Mouse (Mus musculus) midbrain, embryonic 15.5 days (tissue): ENCODE data around the gene Gm43951. TPM values are rescaled to one million over a fixed set of nuclear protein-coding genes. Genes with fewer than 3 reads are reported as not detected.

ENCODE experiments used
- ATAC-seq: fragments of 200-750 bp; cut with Nextera tagmentation; replicated peaks from 2 replicates; pipeline ENCODE4 v1.8.0; 2017; ENCODE audit warnings: moderate TSS enrichment
- H3K27ac ChIP-seq: fragments of 300-500 bp; sonication (generic); 2 replicates; pipeline ENCODE4 v1.5.1; 2015; ENCODE audit warnings: mild to moderate bottlenecking, inconsistent platforms
- H3K27me3 ChIP-seq: fragments of 300-500 bp; sonication (generic); replicated peaks from 2 replicates; pipeline ENCODE4 v1.6.1; 2015; ENCODE audit warnings: inconsistent platforms
- H3K36me3 ChIP-seq: fragments of 300-500 bp; sonication (generic); replicated peaks from 2 replicates; pipeline ENCODE4 v1.6.1; 2015; ENCODE audit warnings: inconsistent platforms
- H3K4me1 ChIP-seq: fragments of 300-500 bp; sonication (generic); 2 replicates; pipeline ENCODE4 v1.6.1; 2015; ENCODE audit warnings: inconsistent platforms
- H3K4me2 ChIP-seq: fragments of 300-500 bp; sonication (generic); 2 replicates; pipeline ENCODE4 v1.6.1; 2015; ENCODE audit warnings: inconsistent platforms, mild to moderate bottlenecking, moderate library complexity
- H3K4me3 ChIP-seq: fragments of 300-500 bp; sonication (generic); 2 replicates; pipeline ENCODE4 v1.5.1; 2015; ENCODE audit warnings: mild to moderate bottlenecking, inconsistent platforms
- H3K9ac ChIP-seq: fragments of 300-500 bp; sonication (generic); 2 replicates; pipeline ENCODE4 v1.6.1; 2015; ENCODE audit warnings: mild to moderate bottlenecking, inconsistent platforms
- H3K9me3 ChIP-seq: fragments of 300-500 bp; sonication (generic); 2 replicates; pipeline ENCODE4 v1.6.1; 2016; ENCODE audit warnings: inconsistent platforms
- WGBS: fragments of 180-500 bp; shearing (Covaris S2); methylation state at CpG from one replicate; pipeline ENCODE4 v1.1.7; 2015; ENCODE audit warnings: mixed read lengths; 5-methylcytosine and 5-hydroxymethylcytosine counted together
- polyA plus RNA-seq: library from polyadenylated mRNA; unstranded; fragments of >200 nt; fragmentation: Nextera tagmentation; extraction: Ambion mirVana; gene quantifications from 2 replicates; pipeline ENCODE4 v1.2.1, GENCODE M21; 2015

Gene Gm43951
- polyA plus RNA-seq = 1.8 and 1.9 TPM in 2 replicates

DNA sequence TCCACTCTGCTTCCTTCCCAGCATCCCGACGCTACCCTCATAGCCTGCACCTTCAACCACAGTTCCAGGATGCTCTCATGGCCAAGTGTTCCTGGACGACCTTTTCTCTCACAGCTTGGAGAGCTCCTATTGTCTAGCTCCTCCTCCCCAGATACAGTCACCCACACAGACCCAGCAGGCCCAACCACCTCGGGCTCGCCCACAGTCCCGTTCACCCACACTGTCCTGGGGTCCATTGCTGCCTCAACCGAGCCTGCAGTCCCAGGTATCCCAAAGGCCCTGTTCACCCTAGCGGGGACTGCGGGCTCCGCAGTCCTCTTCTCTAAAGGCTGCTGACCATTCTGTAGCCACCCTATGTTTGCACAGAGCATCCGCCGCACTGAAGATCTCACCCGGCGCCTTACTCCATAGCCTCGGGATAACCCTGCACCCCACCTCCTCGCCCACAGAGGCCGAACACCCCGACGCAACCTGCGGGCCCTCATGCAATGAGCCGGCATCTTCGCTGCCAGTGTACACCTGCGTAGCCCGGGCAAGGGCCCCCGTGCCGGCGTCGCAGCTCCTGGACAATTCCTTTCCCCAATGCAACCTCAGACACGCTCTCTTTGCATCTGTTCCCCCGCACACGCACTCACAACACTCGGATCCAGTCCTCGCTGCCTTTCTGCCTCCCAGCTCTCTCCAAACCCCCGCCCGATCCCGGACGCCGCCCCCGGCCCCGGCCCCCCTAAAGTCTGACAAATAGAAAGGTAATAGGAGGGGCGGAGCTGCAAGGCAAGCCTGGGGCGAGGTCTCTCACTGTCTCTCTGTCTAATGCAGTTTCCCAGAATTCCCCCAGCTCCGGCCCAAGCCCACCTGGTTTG, at the start of gene Gm43951:
TSS of gene Gm43951 (minus strand) at position 500 of the 863 bp plus-strand sequence.
- peak within 1 kb of the TSS; percentile 68 for H3K4me3 ChIP-seq
- peak within 1 kb of the TSS; percentile 76 for H3K27ac ChIP-seq
- H3K27me3 ChIP-seq = no peaks in the 10 kb centered on the region
- H3K4me2 ChIP-seq = peak within 1 kb of the TSS; percentile 76
- H3K9ac ChIP-seq = peak within 1 kb of the TSS; percentile 80
- H3K9me3 ChIP-seq = no peaks in the 10 kb centered on the region
- WGBS = under 1% methylated on average over 43 of the region's 43 CpGs
- H3K36me3 ChIP-seq = peaks cover 16% of the 10 kb centered on the region
- peaks cover 30% of the 10 kb centered on the region for H3K4me1 ChIP-seq
- peak; percentile 70 for ATAC-seq

DNA sequence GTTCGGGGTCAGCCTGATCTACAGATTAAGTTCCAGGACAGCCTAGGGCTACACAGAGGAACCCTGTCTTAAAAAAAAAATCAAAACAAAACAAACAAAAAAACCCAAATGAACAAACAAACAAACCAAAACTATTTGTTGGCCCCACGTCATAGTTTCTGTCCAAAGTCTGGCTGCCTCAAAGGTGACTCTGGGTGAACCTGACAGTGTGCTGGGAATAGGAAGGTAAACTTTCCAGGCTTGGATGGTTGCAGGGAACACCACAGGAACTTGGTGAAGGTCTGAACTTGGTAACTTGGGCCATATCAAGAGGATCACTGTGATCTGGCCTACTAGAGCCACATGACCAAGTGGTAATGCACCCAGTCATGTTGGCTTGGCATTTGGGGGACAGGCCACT, 49.8 kb upstream of the Gm43951 start:
- Histone ChIP-seq H3K4me3 (no peak overlapping the region), H3K4me1 (no peaks in the 10 kb centered on the region), H3K27ac (no peak overlapping the region), H3K36me3 (no peaks in the 10 kb centered on the region), H3K4me2 (no peak overlapping the region), H3K9me3 (no peaks in the 10 kb centered on the region), H3K9ac (no peak overlapping the region), H3K27me3 (no peaks in the 10 kb centered on the region)
- ATAC-seq = no peak
- WGBS = 80% methylated on average over 2 of the region's 2 CpGs

DNA sequence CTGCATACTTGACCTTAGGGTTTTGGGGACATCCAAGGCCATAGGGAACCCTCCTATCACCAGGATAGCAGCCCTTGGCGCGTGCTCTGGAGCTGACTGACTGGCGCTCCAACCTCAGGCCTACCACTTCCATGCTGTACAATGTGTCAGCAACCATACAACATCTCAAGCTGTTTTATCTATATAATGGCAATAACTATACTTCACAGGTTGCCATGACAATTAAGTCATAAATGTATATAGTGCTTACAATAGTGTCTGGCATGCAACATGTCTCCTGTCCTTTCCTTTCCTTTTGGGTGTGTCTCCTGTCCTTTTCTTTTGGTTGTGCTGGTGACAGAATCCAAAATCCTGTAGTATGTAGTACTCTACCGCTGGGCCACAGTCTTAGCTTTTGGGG, 49.0 kb upstream of the Gm43951 start:
- ATAC-seq = no peak
- WGBS = 91% methylated on average over 4 of the region's 4 CpGs
- no peak overlapping the region for H3K9ac ChIP-seq

DNA sequence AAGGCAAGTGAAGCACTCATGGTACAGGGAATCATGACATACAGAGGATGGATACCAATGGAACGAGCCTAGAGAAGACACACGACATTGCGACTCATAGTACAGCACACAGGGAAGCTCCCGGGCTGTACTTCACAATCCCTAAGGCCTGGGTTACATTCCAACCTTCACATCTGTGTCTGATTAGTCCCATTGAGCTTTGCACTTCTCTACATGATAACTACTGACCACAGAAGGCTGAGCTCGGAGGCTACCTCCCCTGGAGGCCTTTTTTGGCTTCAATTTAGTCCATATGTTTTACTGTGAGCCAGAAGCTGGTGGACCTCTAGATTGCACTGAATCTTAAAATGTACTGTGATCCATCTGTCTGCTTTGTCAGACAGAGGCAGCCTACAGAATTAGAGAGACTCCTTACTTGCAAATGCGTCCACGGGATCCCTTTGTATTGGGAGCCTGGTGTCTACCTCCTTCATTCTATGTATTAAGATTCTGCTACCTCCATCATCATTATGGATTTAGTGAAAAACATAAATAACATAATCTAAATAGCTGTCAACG, 38.6 kb upstream of the Gm43951 start:
- no peaks in the 10 kb centered on the region for H3K9me3 ChIP-seq
- no peak overlapping the region for H3K4me3 ChIP-seq
- WGBS = 80% methylated on average over 8 of the region's 8 CpGs
- H3K4me1 ChIP-seq = no peaks in the 10 kb centered on the region
- H3K27ac ChIP-seq = no peak overlapping the region
- no peak for ATAC-seq
- no peak overlapping the region for H3K9ac ChIP-seq
- H3K36me3 ChIP-seq = no peaks in the 10 kb centered on the region
- H3K4me2 ChIP-seq = no peak overlapping the region
- no peaks in the 10 kb centered on the region for H3K27me3 ChIP-seq

More for the DNA sequence above, 49.0 kb upstream of the Gm43951 start:
- no peaks in the 10 kb centered on the region for H3K4me1 ChIP-seq
- H3K27me3 ChIP-seq = no peaks in the 10 kb centered on the region
- H3K4me2 ChIP-seq = no peak overlapping the region
- no peaks in the 10 kb centered on the region for H3K36me3 ChIP-seq
- no peaks in the 10 kb centered on the region for H3K9me3 ChIP-seq
- no peak overlapping the region for H3K27ac ChIP-seq
- H3K4me3 ChIP-seq = no peak overlapping the region

DNA sequence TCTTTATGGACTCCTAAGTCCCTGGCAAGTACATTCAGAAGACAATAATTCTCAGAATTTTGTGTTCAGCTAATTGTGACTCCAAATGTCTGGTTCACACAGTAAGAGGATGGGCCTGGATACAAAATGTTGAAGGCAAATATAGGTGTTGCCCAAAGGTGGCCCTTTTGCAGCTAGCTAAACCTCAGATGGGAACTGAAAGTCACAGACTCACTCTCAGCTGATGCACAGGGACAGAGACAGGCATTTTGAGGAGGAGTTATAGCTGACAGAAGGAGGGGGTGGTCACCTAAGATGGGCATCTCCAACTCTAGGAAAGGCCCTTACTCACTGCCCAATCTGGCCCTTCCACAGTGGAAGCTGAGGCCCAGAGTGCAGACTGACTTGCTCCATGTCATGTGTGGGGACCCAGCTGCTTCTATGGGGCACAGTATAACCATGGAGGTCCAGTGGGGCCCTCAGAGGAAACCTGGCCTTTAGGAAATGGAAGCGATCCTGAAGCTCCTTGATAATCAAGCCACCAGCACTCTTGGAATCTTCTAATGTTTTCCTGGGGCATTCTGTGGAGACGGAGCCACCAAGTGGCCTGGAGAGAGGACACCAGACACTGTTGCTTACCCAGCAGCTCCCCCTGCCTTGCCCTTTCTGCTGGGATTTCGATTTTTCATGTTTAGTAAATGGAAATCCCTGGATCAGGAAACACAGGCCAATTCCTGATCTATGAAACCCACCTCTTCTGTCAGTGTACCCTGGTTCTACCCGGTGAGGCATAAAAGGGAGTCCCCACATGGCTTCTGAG, 33.6 kb upstream of the Gm43951 start:
- no peaks in the 10 kb centered on the region for H3K9me3 ChIP-seq
- no peak overlapping the region for H3K4me2 ChIP-seq
- no peak overlapping the region for H3K4me3 ChIP-seq
- H3K9ac ChIP-seq = no peak overlapping the region
- H3K4me1 ChIP-seq = no peaks in the 10 kb centered on the region
- no peaks in the 10 kb centered on the region for H3K27me3 ChIP-seq
- no peak for ATAC-seq
- WGBS = 71% methylated on average over 4 of the region's 4 CpGs
- no peaks in the 10 kb centered on the region for H3K36me3 ChIP-seq
- no peak overlapping the region for H3K27ac ChIP-seq

DNA sequence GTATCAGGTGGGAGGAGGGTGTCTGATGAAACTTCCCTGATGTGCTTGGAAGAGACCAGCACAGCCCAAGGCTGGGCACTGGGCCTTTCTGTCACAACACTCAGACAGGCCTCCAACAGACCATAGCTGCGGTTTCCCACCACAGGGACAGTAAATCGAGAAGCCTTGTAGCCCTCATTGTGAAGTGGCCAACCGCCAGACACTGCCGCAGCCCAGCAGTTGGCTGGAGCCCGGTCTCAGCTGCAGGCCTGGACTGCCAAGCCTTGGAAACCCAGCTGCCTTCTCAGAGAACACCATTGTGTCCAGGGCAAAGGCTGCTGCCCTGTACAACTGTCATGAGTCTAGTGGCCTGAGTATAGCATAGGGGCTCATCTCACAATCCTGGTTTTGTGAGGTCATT, 27.4 kb upstream of the Gm43951 start:
- H3K27me3 ChIP-seq = no peaks in the 10 kb centered on the region
- 67% methylated on average over 5 of the region's 5 CpGs for WGBS
- no peak overlapping the region for H3K27ac ChIP-seq
- H3K4me3 ChIP-seq = no peak overlapping the region
- H3K4me1 ChIP-seq = no peaks in the 10 kb centered on the region
- H3K9me3 ChIP-seq = no peaks in the 10 kb centered on the region
- H3K36me3 ChIP-seq = no peaks in the 10 kb centered on the region
- ATAC-seq = no peak
- no peak overlapping the region for H3K9ac ChIP-seq
- H3K4me2 ChIP-seq = no peak overlapping the region

DNA sequence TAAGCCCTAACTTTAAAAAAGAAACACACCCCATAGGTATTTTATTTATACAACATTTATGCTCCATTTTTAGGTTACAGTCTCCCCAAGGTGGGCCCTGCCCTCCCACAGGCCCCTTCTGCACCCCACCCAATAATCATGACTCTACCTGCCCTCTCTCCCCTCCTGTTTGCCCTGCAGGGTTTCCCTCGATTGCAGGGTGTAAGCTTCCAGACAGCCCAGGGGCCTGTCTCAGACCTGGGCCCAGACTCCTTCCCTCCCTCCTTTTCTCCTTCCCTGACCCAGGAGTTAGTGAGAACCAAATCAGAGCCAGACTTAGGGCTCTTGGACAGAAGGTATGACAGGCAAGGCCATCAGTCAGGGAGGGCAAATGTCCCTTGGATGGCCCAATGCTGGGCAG, 26.4 kb upstream of the Gm43951 start:
- WGBS = 67% methylated on average over 1 of the region's 1 CpGs
- Histone ChIP-seq H3K27me3 (no peaks in the 10 kb centered on the region), H3K4me1 (no peaks in the 10 kb centered on the region), H3K9me3 (no peaks in the 10 kb centered on the region), H3K4me3 (no peak overlapping the region), H3K36me3 (no peaks in the 10 kb centered on the region), H3K27ac (no peak overlapping the region), H3K4me2 (no peak overlapping the region), H3K9ac (no peak overlapping the region)
- ATAC-seq = no peak

DNA sequence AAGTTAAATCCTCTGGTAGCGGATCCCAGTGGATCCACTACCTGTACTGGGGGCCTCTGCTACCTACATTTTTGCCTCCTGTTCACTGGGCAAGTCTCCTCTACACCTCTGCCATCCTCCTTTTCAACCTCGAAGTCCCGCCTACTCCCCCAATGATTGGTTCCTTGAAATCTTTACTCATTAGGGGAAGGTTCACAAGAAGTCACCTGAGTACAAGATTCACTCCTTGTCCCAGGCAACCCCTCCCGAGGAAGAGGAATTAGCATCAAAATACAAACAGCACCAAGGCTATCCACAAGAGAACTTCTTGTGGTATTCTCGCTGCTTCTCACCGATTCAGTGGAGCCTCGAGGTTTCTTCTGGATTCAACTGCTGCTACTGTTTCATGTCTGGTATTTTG, 25.4 kb upstream of the Gm43951 start:
- no peaks in the 10 kb centered on the region for H3K36me3 ChIP-seq
- no peaks in the 10 kb centered on the region for H3K4me1 ChIP-seq
- H3K27ac ChIP-seq = no peak overlapping the region
- H3K4me2 ChIP-seq = no peak overlapping the region
- WGBS = 85% methylated on average over 7 of the region's 7 CpGs
- no peaks in the 10 kb centered on the region for H3K9me3 ChIP-seq
- H3K27me3 ChIP-seq = no peaks in the 10 kb centered on the region
- H3K9ac ChIP-seq = no peak overlapping the region
- ATAC-seq = no peak
- no peak overlapping the region for H3K4me3 ChIP-seq

DNA sequence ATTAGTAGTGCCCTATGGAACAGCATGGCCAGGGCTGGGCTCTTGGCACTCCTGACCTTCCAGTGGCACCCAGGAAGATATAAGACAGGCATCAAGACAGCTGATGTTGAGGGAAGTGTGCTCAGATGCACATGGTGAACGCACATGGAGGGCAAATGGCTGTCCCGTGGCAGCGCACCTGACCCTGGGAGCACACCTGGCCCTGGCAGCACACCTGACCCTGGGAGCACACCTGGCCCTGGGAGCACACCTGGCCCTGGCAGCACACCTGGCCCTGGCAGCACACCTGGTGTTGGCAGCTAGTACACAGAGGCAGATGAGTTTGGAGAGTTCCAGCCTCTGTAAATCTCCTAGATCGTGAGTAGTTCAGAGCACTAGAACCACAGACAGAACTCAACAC, 21.9 kb upstream of the Gm43951 start:
- Histone ChIP-seq H3K4me2 (no peak overlapping the region), H3K27me3 (no peaks in the 10 kb centered on the region), H3K36me3 (no peaks in the 10 kb centered on the region), H3K27ac (no peak overlapping the region), H3K9me3 (no peaks in the 10 kb centered on the region), H3K4me3 (no peak overlapping the region), H3K9ac (no peak overlapping the region), H3K4me1 (no peaks in the 10 kb centered on the region)
- no peak for ATAC-seq
- 92% methylated on average over 4 of the region's 4 CpGs for WGBS

DNA sequence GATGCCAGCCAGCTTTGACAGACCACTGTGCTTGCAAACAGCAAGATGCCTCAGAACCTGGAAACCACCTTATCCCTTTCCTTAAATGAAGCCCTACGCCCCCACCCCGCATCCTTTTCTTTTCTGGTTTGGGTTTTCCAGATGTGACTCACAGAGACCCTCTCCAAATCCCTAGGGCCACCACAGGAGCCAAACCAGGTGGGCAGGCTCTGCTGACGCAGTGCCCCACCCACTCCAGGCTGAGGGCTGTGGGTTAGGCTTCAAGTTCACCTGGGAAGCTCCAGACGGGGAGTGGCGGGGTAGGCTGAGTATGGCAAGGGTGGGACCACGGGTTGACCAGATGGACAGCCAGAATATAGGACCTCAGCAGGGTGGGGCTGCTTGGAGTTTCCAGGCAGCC, 20.3 kb upstream of the Gm43951 start:
- Histone ChIP-seq H3K4me3 (no peak overlapping the region), H3K9me3 (no peaks in the 10 kb centered on the region), H3K9ac (no peak overlapping the region), H3K36me3 (no peaks in the 10 kb centered on the region), H3K27ac (no peak overlapping the region), H3K4me1 (no peaks in the 10 kb centered on the region), H3K27me3 (no peaks in the 10 kb centered on the region), H3K4me2 (no peak overlapping the region)
- ATAC-seq = no peak
- 95% methylated on average over 6 of the region's 6 CpGs for WGBS

DNA sequence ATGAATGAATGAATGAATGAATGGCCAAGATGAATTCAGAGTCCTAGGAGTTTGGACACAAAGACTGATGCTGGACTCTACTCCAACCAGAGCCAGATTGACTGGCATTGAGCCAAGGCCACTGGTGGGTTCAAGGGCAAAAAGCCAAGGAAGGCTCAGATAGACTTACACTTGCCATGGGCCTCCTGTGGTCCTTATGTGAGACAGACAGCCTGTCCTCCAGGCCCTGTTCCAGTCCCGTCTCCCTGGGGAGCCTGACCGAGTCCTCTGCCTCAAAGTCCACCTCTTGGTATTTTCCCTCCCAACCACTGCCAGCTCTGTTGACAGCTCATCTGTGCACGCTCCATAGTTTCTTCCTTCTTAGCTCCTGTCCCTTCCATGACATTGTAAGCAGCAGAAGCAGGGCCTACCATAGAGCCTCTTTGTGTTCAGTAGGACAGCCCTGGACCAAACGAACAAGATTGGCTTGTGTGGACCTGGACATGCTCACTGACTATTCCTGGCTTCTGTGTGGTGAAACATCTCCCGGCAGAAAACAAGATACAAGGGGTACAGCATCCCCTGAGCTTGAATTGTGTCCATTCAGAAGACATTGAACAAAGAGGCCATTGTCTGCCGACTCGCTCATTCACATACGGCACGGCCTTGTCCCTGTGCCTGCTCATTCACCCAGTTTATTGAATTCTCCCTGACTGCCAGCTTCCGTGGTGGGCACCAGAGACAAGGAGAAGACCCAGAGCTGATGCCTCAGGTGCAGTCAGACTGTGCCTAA, 19.6 kb upstream of the Gm43951 start:
- H3K9ac ChIP-seq = no peak overlapping the region
- no peak overlapping the region for H3K4me2 ChIP-seq
- H3K4me3 ChIP-seq = no peak overlapping the region
- H3K27ac ChIP-seq = no peak overlapping the region
- no peaks in the 10 kb centered on the region for H3K9me3 ChIP-seq
- H3K27me3 ChIP-seq = no peaks in the 10 kb centered on the region
- WGBS = 44% methylated on average over 10 of the region's 10 CpGs
- no peaks in the 10 kb centered on the region for H3K4me1 ChIP-seq
- H3K36me3 ChIP-seq = no peaks in the 10 kb centered on the region
- ATAC-seq = no peak

DNA sequence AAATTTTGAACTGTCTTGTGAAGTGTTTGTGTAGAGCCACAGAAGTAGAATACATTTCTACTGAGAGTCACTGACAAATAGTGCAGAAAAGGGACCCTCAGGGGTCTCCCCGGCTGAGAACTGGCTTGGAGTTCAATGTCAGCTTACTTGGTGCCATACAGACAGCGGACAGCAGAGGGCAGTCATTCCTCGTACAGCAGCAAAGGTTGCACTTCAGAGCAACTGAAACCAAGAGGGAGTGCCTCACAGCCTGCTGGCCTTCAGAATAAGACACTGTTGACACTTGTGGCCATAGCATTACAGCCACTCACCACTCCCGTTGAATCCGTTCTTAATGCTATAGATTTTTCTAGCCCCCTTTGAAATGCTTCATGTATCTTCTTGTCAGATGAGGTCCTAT, 18.2 kb upstream of the Gm43951 start:
- WGBS = 12% methylated on average over 5 of the region's 5 CpGs
- no peaks in the 10 kb centered on the region for H3K4me1 ChIP-seq
- H3K36me3 ChIP-seq = no peaks in the 10 kb centered on the region
- no peaks in the 10 kb centered on the region for H3K9me3 ChIP-seq
- H3K27ac ChIP-seq = no peak overlapping the region
- no peak overlapping the region for H3K4me3 ChIP-seq
- H3K9ac ChIP-seq = no peak overlapping the region
- no peak overlapping the region for H3K4me2 ChIP-seq
- H3K27me3 ChIP-seq = no peaks in the 10 kb centered on the region
- ATAC-seq = 0 out of 2 replicates have a peak, but pooled peaks have one; percentile 33
